Mouse (Mus musculus): ENCODE results near the gene Ift22.
A peak's percentile ranks its signal among the peaks of the same experiment; 100 is the strongest.
"Not testable (repeated sequence)": the region's sequence is repeated elsewhere in the genome, so short reads cannot be mapped to it uniquely, and the experiment has no call there.

Gene Ift22

GRCm38 (mm10) chr5:136907587-136907986, 363 bp upstream of the Ift22 start:
- no peak for DNase-seq

GRCm38 (mm10) chr5:136914183-136914582, 6.2 kb downstream of the Ift22 start:
- no peak for DNase-seq

- DNase-seq, result no peak
Observed at GRCm38 (mm10) chr5:136917613-136918242, 9.8 kb downstream of the Ift22 start.

- peak; percentile 53 to 66 for DNase-seq
Observed at GRCm38 (mm10) chr5:136918655-136919472, 10.9 kb downstream of the Ift22 start.

GRCm38 (mm10) chr5:136919546-136920301, 11.8 kb downstream of the Ift22 start:
- DNase-seq, result no peak

GRCm38 (mm10) chr5:136922830-136923229, 14.9 kb downstream of the Ift22 start:
- DNase-seq, result no peak

- DNase-seq, result no peak
Observed at GRCm38 (mm10) chr5:136923751-136924478, 16.0 kb downstream of the Ift22 start.

- DNase-seq, result peak; percentile 33 to 73
Observed at GRCm38 (mm10) chr5:136929073-136929472, 21.1 kb downstream of the Ift22 start.

- DNase-seq, result no peak
Observed at GRCm38 (mm10) chr5:136931896-136932295, 23.9 kb downstream of the Ift22 start.

GRCm38 (mm10) chr5:136932956-136933355, 25.0 kb downstream of the Ift22 start:
- no peak for DNase-seq

- DNase-seq, result no peak
Observed at GRCm38 (mm10) chr5:136933930-136934329, 26.0 kb downstream of the Ift22 start.

- no peak for DNase-seq
Observed at GRCm38 (mm10) chr5:136935905-136936695, 28.1 kb downstream of the Ift22 start.

GRCm38 (mm10) chr5:136936750-136937149, 28.8 kb downstream of the Ift22 start:
- DNase-seq, result no peak

GRCm38 (mm10) chr5:136937621-136938020, 29.7 kb downstream of the Ift22 start:
- DNase-seq, result no peak

- peak in 1 of 2 experiments; percentile 28 for DNase-seq
Observed at GRCm38 (mm10) chr5:136939284-136939683, 31.3 kb downstream of the Ift22 start.

- DNase-seq, result not testable (repeated sequence)
Observed at GRCm38 (mm10) chr5:136940029-136940428, 32.1 kb downstream of the Ift22 start.

- DNase-seq, result no peak
Observed at GRCm38 (mm10) chr5:136940845-136941560, 33.1 kb downstream of the Ift22 start.

- no peak for DNase-seq
Observed at GRCm38 (mm10) chr5:136942781-136943180, 34.8 kb downstream of the Ift22 start.

- DNase-seq, result no peak
Observed at GRCm38 (mm10) chr5:136943382-136943781, 35.4 kb downstream of the Ift22 start.

- no peak for DNase-seq
Observed at GRCm38 (mm10) chr5:136945084-136945483, 37.1 kb downstream of the Ift22 start.

- DNase-seq, result no peak
Observed at GRCm38 (mm10) chr5:136947874-136948273, 39.9 kb downstream of the Ift22 start.

Measured in spleen, adult 18-20 months (tissue).